Mouse (Mus musculus): ENCODE measurements at regions not wholly inside any gene's neighbourhood (a gene's known extent, or its start where the extent isn't known, plus 50 kb on each side); places are given as distances from the start of the nearest gene placed in this dataset.

DNA sequence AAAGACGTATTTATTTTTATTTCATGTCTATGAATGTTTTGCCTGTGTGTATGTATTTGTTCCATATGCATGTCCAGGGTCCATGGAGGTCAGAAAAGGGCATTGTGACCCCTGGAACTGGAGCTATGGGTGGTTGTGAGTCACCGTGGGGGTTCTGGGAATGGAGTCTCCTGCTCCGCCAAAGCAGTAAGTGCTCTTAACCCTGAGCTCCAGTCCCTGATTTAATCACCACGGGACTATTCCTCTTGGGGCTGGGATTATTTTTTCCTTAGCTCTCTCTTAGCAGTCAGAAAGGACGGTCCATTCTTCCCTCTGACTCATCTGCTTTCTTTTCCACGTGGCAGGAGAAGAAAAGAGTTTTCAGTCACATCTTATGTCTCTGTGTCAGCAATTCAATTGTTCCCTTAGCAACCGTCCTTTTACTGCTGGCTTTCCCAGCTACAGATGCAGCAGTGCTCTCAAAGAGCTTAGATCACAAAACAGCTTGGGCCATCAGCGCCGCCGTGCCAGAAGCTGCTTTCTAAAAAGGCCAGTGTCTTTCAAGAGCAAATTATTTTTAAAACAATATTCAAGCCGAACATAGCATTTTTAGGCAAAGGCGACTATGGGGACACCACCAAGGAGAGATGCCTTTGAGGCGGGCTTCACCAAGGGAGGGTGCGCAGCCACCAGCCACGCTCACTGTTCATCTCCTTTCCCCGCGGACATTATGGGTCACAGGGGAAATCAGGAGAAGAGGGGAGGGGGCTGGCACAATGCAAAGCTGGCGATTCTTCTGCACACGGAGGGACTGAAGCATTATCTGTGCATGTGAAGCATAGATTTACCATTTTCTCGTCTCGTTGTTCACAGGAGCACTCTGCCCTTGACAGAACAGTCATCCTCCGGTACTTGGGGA is 110.8 kb downstream of the Map3k7 start:
- no peak for TF ChIP-seq CTCF (IDR thresholded peaks at IDR 0.05; ENCODE audit: low read depth)
- no peak for TF ChIP-seq EP300 (IDR thresholded peaks at IDR 0.05; ENCODE audit: low read depth)

All from heart, postnatal 0 days (tissue).